Comparison of ENCODE assay signal across 8 mouse cellular contexts in genomic region chr15:83740676-83741422, GRCm38 (mm10). TPM values are rescaled to one million over a fixed set of nuclear protein-coding genes. Genes with fewer than 3 reads are reported as not detected.
DNase-seq lines count a peak whose midpoint lies in the region; ATAC-seq lines count a peak whose summit lies in the region.
"Had no signal": no experiment of that assay in that cellular context is flagged by ENCODE, and none has a peak within 500 bp of the region (broad histone marks: within the 10 kb centered on the region; RNA-seq: fewer than 3 reads in every experiment).

No protein-coding gene starts in this region.

- H3K27me3 ChIP-seq in neural tube, embryonic 15.5 days (replicated peaks) = no peaks in the 10 kb centered on the region
- H3K27me3 ChIP-seq in heart, embryonic 10.5 days (ENCODE audit: insufficient read depth, poor library complexity, severe bottlenecking) = no peaks in the 10 kb centered on the region
- H3K27me3 ChIP-seq in limb, embryonic 15.5 days = 0 out of 2 replicates have a peak, but pooled peaks cover 4% of the 10 kb centered on the region
- H3K27me3 ChIP-seq: neural tube, embryonic 12.5 days had no signal

- H3K4me2 ChIP-seq in neural tube, embryonic 15.5 days = no peak overlapping the region
- no peak overlapping the region for H3K4me2 ChIP-seq in limb, embryonic 15.5 days
- H3K4me2 ChIP-seq: neural tube, embryonic 12.5 days had no signal

- WGBS in neural tube, embryonic 15.5 days = 37% methylated on average over 21 of the region's 21 CpGs
- WGBS in heart, embryonic 10.5 days = 33% methylated on average over 21 of the region's 21 CpGs
- WGBS in limb, embryonic 15.5 days = 17% methylated on average over 21 of the region's 21 CpGs

- no peaks in the 10 kb centered on the region for H3K9me3 ChIP-seq in neural tube, embryonic 15.5 days (replicated peaks)
- no peaks in the 10 kb centered on the region for H3K9me3 ChIP-seq in heart, embryonic 10.5 days
- no peaks in the 10 kb centered on the region for H3K9me3 ChIP-seq in limb, embryonic 15.5 days
- H3K9me3 ChIP-seq: neural tube, embryonic 12.5 days had no signal

- no peak overlapping the region for H3K27ac ChIP-seq in neural tube, embryonic 15.5 days (replicated peaks)
- peak overlapping the region; percentile 60 for H3K27ac ChIP-seq in heart, embryonic 10.5 days
- H3K27ac ChIP-seq in limb, embryonic 15.5 days = peak overlapping the region; percentile 44
- H3K27ac ChIP-seq: neural tube, embryonic 12.5 days had no signal

- 0 out of 2 replicates have a peak, but pooled peaks cover 10% of the 10 kb centered on the region for H3K4me1 ChIP-seq in neural tube, embryonic 15.5 days
- H3K4me1 ChIP-seq in heart, embryonic 10.5 days = peaks cover 39% of the 10 kb centered on the region
- H3K4me1 ChIP-seq in limb, embryonic 15.5 days = peaks cover 24% of the 10 kb centered on the region
- H3K4me1 ChIP-seq: neural tube, embryonic 12.5 days had no signal

- ATAC-seq in neural tube, embryonic 15.5 days (ENCODE audit: low FRiP score) = no peak
- no peak for ATAC-seq in limb, embryonic 15.5 days (ENCODE audit: insufficient number of reproducible peaks, low FRiP score, low TSS enrichment, low read depth)
- no peak for ATAC-seq in cerebellum, adult (ENCODE audit: insufficient number of reproducible peaks, low FRiP score, low TSS enrichment)

- peak; percentile 50 for DNase-seq in neural tube, embryonic 10.5 days (ENCODE audit: extremely low spot score, low spot score)
- no peak for DNase-seq in heart, embryonic 10.5 days (ENCODE audit: low spot score)
- DNase-seq in cerebellum, adult 9-10 months = no peak
- no peak for DNase-seq in adipocyte (ENCODE audit: low spot score)

- H3K36me3 ChIP-seq in neural tube, embryonic 15.5 days = no peaks in the 10 kb centered on the region
- H3K36me3 ChIP-seq in heart, embryonic 10.5 days = no peaks in the 10 kb centered on the region
- H3K36me3 ChIP-seq in limb, embryonic 15.5 days = no peaks in the 10 kb centered on the region
- H3K36me3 ChIP-seq: neural tube, embryonic 12.5 days had no signal

- H3K4me3 ChIP-seq in neural tube, embryonic 15.5 days (replicated peaks) = no peak overlapping the region
- H3K4me3 ChIP-seq in heart, embryonic 10.5 days = no peak overlapping the region
- no peak overlapping the region for H3K4me3 ChIP-seq in limb, embryonic 15.5 days
- H3K4me3 ChIP-seq: neural tube, embryonic 12.5 days had no signal

- no peak overlapping the region for H3K9ac ChIP-seq in neural tube, embryonic 15.5 days (replicated peaks)
- H3K9ac ChIP-seq in limb, embryonic 15.5 days = no peak overlapping the region
- H3K9ac ChIP-seq: neural tube, embryonic 12.5 days had no signal

RNA-seq across cellular contexts. Expression of gene Scube1, which starts 16.0 kb away (rescaled TPM):
- polyA plus RNA-seq in neural tube, embryonic 15.5 days (2015; fragmentation: Nextera tagmentation; extraction: Ambion mirVana) = 9.1 and 10.4 TPM in 2 replicates
- 13.5 and 20.4 TPM in 2 replicates for polyA plus RNA-seq in heart, embryonic 10.5 days (2016; fragmentation: Nextera tagmentation; extraction: Ambion mirVana)
- polyA plus RNA-seq in limb, embryonic 15.5 days (2015; fragmentation: Nextera tagmentation; extraction: Ambion mirVana) = 7.1 and 9.7 TPM in 2 replicates

RNA-seq across cellular contexts. Expression of gene Mpped1, which starts 38.4 kb away (rescaled TPM):
- 28.1 and 31.7 TPM in 2 replicates for polyA plus RNA-seq in neural tube, embryonic 15.5 days (2015; fragmentation: Nextera tagmentation; extraction: Ambion mirVana)
- 0.22 and 0.70 TPM in 2 replicates for polyA plus RNA-seq in heart, embryonic 10.5 days (2016; fragmentation: Nextera tagmentation; extraction: Ambion mirVana)
- polyA plus RNA-seq in limb, embryonic 15.5 days (2015; fragmentation: Nextera tagmentation; extraction: Ambion mirVana) = 8.0 and 9.2 TPM in 2 replicates
